Mouse (Mus musculus) left cerebral cortex, adult 8-10 months (tissue): ENCODE data around the gene Ppm1h. TPM values are rescaled to one million over a fixed set of nuclear protein-coding genes. Genes with fewer than 3 reads are reported as not detected.
"Not testable (repeated sequence)": the region's sequence is repeated elsewhere in the genome, so short reads cannot be mapped to it uniquely, and the experiment has no call there.

ENCODE experiments used
- DNase-seq, 2 experiments: peaks; one replicate each; pipeline ENCODE4 v3.0.0; 2022; ENCODE audit warnings: low spot score in 2 of 2
- total RNA-seq, 4 experiments: library from RNA; stranded (reverse); gene quantifications; 2 replicates each; pipeline ENCODE4 v1.2.4; 2022

The Ppm1h gene
- total RNA-seq, 4 experiments from 2014 or later, result 68.4 to 83.9 (median 75.3) TPM

- no peak for DNase-seq
Measured at GRCm38 (mm10) chr10:122922226-122922625, 243.7 kb downstream of the Ppm1h start.

GRCm38 (mm10) chr10:122924571-122924970 lies 246.0 kb downstream of the Ppm1h start:
- not testable (repeated sequence) for DNase-seq

- no peak for DNase-seq
Measured at GRCm38 (mm10) chr10:122926275-122926674, 247.7 kb downstream of the Ppm1h start.

GRCm38 (mm10) chr10:122930520-122930919 lies 252.0 kb downstream of the Ppm1h start:
- DNase-seq, result no peak

GRCm38 (mm10) chr10:122931193-122931832 lies 252.8 kb downstream of the Ppm1h start:
- DNase-seq, result peak in 1 of 2 experiments; percentile 74

GRCm38 (mm10) chr10:122931851-122932550 lies 253.4 kb downstream of the Ppm1h start:
- DNase-seq, result no peak

GRCm38 (mm10) chr10:122933053-122933838 lies 254.7 kb downstream of the Ppm1h start:
- no peak for DNase-seq

GRCm38 (mm10) chr10:122935406-122935805 lies 256.8 kb downstream of the Ppm1h start:
- not testable (repeated sequence) for DNase-seq

GRCm38 (mm10) chr10:122937380-122937779 lies 258.8 kb downstream of the Ppm1h start:
- DNase-seq, result not testable (repeated sequence)

GRCm38 (mm10) chr10:122939546-122939945 lies 261.0 kb downstream of the Ppm1h start:
- DNase-seq, result no peak

GRCm38 (mm10) chr10:122942771-122943170 lies 264.2 kb downstream of the Ppm1h start:
- DNase-seq, result no peak

- no peak for DNase-seq
Measured at GRCm38 (mm10) chr10:122943824-122944223, 265.3 kb downstream of the Ppm1h start.

- no peak for DNase-seq
Measured at GRCm38 (mm10) chr10:122944888-122945287, 266.3 kb downstream of the Ppm1h start.

GRCm38 (mm10) chr10:122950966-122951365 lies 272.4 kb downstream of the Ppm1h start:
- no peak for DNase-seq

GRCm38 (mm10) chr10:122953576-122953975 lies 275.0 kb downstream of the Ppm1h start:
- DNase-seq, result no peak

- DNase-seq, result no peak
Measured at GRCm38 (mm10) chr10:122957918-122958317, 279.4 kb downstream of the Ppm1h start.

GRCm38 (mm10) chr10:122958699-122959098 lies 280.1 kb downstream of the Ppm1h start:
- DNase-seq, result no peak

GRCm38 (mm10) chr10:122960216-122960615 lies 281.7 kb downstream of the Ppm1h start:
- no peak for DNase-seq

- DNase-seq, result no peak
Measured at GRCm38 (mm10) chr10:122960738-122961137, 282.2 kb downstream of the Ppm1h start.

GRCm38 (mm10) chr10:122961494-122961893 lies 282.9 kb downstream of the Ppm1h start:
- no peak for DNase-seq

- no peak for DNase-seq
Measured at GRCm38 (mm10) chr10:122962651-122963050, 284.1 kb downstream of the Ppm1h start.
